Mouse (Mus musculus): Measurements from ENCODE around the gene Xrcc6.

Xrcc6 gene

GRCm38 (mm10) chr15:82022535-82023088 is 35.0 kb downstream of the Xrcc6 start:
- no peak for DNase-seq (ENCODE audit: low read depth)

DNA sequence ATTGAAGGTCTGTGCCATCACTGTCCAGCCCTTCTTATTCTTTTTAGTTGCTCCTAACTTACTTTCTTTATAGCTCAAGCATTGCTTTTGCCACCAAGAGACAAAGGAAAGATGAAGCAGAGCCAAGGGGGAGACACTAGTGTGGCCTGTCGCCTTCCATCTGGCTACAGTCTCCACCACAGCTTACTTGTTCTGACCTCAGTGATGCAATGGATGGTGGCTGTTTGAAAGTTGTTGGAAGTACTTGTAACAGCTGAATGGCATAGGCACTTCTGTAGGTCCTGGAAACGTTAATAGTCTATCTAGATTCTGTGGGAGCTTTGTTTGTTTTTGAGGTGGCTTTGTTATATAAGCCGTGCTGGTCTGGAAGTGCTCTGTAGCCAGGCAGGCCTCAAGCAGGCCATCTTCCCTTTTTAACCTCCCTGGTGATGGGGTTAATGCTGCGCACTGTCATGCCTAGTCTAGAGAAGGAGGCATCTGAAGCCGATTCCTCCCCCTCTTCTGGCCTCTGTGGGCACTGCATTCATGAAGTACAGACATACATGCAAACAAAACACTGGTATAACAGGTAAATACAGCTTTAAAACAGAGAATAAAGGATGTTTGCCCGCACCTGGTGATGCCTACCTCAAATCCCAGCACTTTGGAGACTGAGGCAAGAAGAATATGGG is 36.5 kb downstream of the Xrcc6 start:
- DNase-seq (ENCODE audit: low read depth) = no peak

GRCm38 (mm10) chr15:82027276-82027675 is 39.6 kb downstream of the Xrcc6 start:
- no peak for DNase-seq (ENCODE audit: low read depth)

DNA sequence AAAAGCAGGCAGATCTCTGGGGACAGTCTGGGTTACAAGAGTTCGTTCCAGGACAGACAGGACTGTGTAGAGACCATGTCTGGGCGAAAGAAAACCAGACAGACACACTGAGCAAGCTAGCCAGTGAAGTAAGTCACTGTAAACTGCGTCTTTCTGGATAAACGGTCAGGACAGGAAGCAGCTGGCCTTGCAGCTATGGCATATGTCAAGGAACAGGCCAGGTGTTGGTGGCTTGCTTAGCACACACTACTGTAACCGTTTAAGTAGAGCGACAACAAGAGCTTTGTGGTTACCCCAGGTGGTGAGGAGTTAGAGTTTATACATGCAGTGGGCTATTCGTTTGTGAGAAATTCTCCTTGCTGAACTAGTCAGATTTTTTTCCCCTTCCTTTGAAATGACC is 40.1 kb downstream of the Xrcc6 start:
- DNase-seq (ENCODE audit: low read depth) = no peak

DNA sequence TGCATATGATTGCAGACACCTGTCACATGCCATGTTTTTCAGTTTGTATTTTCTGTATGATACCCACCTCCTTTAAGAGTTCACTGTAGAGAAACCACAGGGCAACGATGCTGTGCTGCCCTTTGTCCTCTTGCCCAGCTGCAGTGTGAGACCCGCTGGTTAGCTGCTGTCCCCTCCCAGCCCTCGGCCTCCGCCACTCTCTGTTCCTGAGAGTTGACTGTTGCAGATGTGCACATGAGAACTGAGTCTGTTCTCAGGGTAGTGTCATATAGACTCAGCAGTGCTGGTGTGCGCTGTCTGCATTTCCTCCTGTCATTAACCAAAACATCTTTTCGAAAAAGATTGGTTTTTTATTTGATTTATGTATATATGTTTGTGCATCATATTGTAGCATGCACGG is 44.8 kb downstream of the Xrcc6 start:
- DNase-seq (ENCODE audit: low read depth) = no peak

- no peak for DNase-seq (ENCODE audit: low read depth)
Measured at GRCm38 (mm10) chr15:82033762-82034161, 46.1 kb downstream of the Xrcc6 start, which contains the start of gene Desi1. TSS of gene Desi1 (minus strand) at chr15:82033862.

DNA sequence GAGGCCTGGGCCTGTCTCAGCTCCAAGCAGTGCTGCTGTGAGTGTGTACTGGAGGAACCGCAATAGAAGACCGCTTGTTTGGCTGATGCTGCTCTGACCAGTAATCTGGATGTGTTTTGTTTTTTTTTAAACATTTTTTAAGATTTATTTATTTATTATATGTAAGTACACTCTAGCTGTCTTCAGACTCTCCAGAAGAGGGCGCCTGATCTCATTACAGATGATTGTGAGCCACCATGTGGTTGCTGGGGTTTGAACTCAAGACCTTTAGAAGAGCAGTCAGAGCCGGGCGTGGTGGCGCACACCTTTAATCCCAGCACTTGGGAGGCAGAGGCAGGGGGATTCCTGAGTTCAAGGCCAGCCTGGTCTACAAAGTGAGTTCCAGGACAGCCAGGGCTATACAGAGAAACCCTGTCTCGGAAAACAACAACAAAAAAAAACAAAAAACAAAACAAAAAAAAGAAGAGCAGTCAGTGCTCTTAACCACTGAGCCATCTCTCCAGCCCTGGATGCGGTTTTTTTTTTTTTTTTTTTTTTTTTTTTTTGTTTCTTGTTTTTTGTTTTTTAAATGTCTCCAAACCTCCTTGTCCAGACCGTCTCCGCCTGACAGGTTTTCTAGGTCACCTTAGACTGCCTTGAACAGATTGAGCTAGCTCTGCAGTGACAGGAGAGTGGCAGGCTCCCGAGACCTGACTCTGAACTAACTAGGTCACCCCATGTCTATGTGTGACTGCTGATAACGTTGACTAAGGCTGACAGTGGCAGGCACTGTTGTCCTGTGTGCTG is 48.5 kb downstream of the Xrcc6 start:
- DNase-seq (ENCODE audit: low read depth) = peak; percentile 78

GRCm38 (mm10) chr15:82040650-82041049 is 53.0 kb downstream of the Xrcc6 start:
- DNase-seq (ENCODE audit: low read depth) = peak; percentile 80

DNA sequence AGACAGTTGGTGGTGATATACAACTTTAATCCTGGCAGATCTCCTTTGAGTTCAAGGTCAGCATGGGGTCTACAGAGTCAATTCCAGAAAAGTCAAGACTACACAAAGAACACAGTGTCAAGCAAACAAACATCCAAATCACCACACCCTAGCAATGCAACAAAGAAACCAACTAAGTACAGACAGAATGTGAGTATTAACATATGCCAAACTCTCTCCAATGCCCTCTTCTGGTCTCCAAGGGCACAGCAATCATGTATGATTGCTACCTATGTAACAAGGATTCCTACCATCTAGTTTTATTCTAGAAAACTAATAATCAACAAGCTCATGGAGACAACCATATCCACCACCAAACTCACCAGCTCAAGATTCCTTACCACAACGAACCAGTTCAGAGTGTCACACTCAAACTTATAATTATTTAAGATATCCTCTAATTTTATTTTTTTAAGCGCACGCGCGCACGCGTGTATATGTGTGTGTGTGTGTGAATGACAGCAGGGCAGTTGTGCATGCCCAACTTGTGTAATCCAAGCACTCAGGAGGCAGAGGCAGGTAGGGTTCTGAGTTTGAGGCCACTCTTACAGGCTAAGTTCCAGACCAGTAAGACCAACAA is 56.6 kb downstream of the Xrcc6 start:
- DNase-seq (ENCODE audit: low read depth) = peak; percentile 65

- DNase-seq (ENCODE audit: low read depth) = peak; percentile 51
Measured at GRCm38 (mm10) chr15:82046246-82046891, 58.7 kb downstream of the Xrcc6 start.

DNA sequence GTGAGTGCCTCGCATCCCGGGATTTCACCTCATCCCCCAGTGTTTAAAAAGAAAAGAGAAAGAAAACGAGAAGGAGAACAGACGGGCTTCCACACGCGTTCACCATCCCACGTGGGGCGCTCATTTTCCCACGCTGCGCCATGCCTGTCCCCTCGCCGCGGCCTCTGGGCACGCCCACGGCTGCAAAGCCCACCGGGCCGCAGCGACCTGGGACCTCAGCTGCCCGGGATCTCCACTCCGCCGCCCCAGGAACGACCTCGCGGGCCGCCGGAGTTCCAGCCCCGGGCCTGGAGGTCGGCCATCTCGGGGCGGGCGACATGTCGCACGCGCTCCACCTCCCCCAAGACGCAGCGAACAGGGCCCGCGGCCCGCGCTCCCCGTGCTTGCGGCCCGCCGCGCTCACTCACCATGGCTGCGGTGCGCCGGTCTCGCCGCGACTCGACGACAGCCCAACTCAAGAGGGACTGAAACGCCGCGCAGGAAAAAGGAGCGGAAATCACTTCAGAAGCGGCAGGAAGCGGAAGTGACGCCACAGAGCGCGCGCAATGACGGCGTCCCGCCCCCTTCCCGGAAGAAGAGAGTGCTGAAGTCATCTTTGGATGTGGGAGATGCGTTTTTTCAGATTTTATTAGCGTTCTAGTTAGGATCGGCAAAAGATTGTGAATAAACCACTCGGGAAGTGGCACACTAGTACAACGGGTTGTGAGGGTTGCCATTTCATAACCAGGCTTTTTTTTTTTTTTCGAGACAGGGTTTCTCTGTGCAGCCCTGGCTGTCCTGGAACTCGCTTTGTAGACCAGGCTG is 59.6 kb downstream of the Xrcc6 start, which contains the start of gene Snu13:
TSS of gene Snu13 (minus strand) at position 519 of the 804 bp plus-strand sequence.
- DNase-seq (ENCODE audit: low read depth) = peak; percentile 96

- no peak for DNase-seq (ENCODE audit: low read depth)
Measured at GRCm38 (mm10) chr15:82052544-82052943, 64.9 kb downstream of the Xrcc6 start.

- DNase-seq (ENCODE audit: low read depth) = no peak
Measured at GRCm38 (mm10) chr15:82058719-82059201, 71.1 kb downstream of the Xrcc6 start, which contains the start of gene 4930407I10Rik. TSS of gene 4930407I10Rik (plus strand) at chr15:82059151.

DNA sequence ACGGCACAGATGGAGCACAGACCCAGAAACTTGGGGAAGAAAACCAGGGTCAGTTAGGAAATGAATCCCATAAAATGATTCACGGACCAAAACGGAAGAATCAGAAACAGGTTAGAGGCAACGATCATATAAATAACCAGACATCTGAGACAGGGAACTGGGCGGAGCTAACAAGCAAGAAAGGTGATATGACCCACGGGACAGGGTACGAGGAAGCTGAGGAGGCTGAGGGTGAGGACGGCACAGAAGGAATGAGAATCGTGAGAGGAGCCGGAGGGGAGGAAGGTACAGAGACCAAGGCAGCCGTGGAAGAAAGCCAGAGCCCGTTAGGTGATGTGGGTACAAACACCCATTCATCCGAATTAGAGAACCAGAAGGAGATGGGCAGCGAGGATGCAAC is 76.3 kb downstream of the Xrcc6 start:
- DNase-seq (ENCODE audit: low read depth) = no peak

DNA sequence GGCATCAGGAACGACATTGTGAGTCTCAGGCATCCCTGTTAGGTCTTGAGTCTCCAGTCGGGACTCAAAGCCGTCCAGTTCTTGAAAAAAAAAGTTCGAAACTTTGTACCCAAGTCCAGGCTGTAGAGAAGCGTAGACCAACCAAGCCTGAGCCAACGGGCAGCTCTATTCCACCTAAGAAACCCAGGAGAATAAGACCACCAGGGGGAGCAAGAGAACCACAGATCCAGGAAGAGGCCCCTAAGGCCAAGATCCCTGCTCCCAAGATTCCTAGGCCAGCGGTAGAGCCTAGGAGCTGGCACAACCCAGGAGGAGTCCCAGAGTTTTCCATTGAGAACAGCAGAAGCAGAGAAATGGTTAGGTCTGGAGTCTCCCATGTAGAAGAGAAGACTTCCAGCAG is 77.9 kb downstream of the Xrcc6 start:
- peak; percentile 82 for DNase-seq (ENCODE audit: low read depth)

- no peak for DNase-seq (ENCODE audit: low read depth)
Measured at GRCm38 (mm10) chr15:82069898-82070297, 82.3 kb downstream of the Xrcc6 start, which contains the start of gene Mei1. TSS of gene Mei1 (plus strand) at chr15:82069996.

DNA sequence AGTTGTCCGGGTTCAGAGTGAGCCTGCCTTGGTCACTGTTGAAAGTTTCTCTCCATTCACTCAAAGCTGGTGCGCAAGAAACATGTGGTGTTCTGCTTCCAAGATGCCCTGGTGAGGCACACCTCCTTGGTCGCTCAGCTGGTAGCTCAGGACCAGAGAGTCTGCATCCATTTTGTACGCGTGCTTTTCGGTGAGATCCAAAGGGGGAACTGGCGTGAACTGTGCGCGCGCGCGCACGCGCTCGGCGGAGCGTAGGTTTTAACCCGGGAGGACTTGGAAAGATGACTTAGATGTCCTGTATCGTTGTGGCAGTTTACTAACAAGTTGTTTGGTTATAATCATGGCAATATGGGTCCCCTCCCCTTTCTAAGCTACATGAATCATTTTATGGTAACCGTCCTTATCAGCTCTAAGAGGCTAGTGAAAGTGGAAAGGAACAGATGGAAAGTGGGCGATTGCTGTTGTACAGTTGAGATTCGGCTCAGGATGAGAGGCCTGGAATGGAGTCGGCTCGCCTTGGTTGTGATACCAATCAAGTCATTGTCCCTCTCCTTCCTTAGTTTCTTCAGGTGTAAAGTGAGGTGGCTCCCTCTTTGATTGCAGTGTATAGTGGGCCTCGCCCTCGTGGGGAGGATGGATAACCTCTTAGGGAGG is 84.3 kb downstream of the Xrcc6 start:
- no peak for DNase-seq (ENCODE audit: low read depth)

GRCm38 (mm10) chr15:82073490-82073889 is 85.9 kb downstream of the Xrcc6 start:
- no peak for DNase-seq (ENCODE audit: low read depth)

DNA sequence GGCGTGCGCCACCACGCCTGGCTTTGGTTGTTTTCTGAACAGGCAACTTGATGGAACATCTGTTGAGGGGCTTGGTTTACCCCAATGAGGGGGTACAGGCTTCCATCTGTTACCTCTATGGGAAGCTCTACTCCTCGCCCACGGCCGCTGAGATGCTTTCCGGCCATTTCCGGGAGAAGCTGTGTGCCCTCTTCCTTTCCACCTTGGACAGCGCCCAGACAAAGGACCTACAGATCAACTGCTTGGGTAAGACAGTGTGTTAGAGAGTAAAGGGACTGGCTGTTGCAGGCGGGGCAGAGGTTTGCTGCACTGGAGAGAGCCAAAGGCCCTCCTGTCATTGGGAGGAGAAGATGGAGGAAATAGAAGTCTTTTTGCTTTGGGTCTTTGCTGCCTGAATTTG is 92.2 kb downstream of the Xrcc6 start:
- no peak for DNase-seq (ENCODE audit: low read depth)

DNA sequence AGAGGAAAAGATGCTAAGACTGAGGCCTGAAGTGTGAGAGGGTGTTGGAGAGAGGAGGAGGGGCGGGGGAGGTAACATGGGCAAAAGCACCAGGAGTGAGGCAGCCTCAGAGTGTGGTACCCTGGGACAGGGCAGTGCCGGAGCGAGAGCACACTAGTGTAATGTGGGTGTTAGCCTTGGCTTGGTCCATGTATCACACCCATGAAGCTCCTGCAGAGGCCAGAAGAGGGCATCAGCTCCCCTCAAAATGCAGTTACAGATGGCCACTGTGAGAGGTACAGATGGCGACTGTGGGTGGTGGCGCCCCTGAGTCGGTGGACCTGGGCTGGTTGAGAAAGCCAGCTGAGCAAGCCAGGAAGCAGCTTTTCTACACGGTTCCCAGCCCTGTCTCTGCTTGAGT is 93.5 kb downstream of the Xrcc6 start:
- peak; percentile 58 for DNase-seq (ENCODE audit: low read depth)
